Comparison of ENCODE assay signal across 8 mouse cellular contexts in genomic region chr1:90650781-90651437, GRCm38 (mm10). TPM values are rescaled to one million over a fixed set of nuclear protein-coding genes. Genes with fewer than 3 reads are reported as not detected.
DNase-seq lines count a peak whose midpoint lies in the region; TF ChIP-seq lines count a peak whose summit lies in the region.

No protein-coding gene starts in this region.

- peak overlapping the region; percentile 32; the same call in 1 of the 2 replicates for H3K27ac ChIP-seq in left cerebral cortex, adult 2 months

- DNase-seq in R1 (ENCODE audit: low read depth, low spot score), result peak; percentile 69
- peak; percentile 35 to 54 for DNase-seq in cerebellum, postnatal 36 days
- peak; percentile 36 to 54 for DNase-seq in gastrocnemius, adult 8-10 months (ENCODE audit: low spot score in 2 of 2)
- peak; percentile 75 for DNase-seq in hindlimb bud, embryonic 11.5 days (ENCODE audit: extremely low spot score, low read depth, low spot score)
- DNase-seq in left cerebral cortex, adult 2 months (ENCODE audit: extremely low spot score in 1 of 2, low spot score in 2 of 2), result peak; percentile 56 to 70
- peak; percentile 82 to 94 for DNase-seq in lung, postnatal 4 days
- DNase-seq in right cerebral cortex, postnatal 25 days, result peak; percentile 65
- DNase-seq in yolk sac, embryonic 10.5 days (ENCODE audit: low spot score), result peak; percentile 85

- H3K4me3 ChIP-seq in left cerebral cortex, adult 2 months, result no peak overlapping the region

- intact Hi-C loops in left cerebral cortex, adult 2 months (cut with DNase I), result loop anchor here (1.0 to 5.0 kb wide), 4 partner anchors 189 to 305 kb away; no protein-coding TSS in a partner anchor

- TF ChIP-seq CTCF in left cerebral cortex, adult 2 months (IDR thresholded peaks at IDR 0.05), result peak; percentile 96

RNA-seq across cellular contexts. Expression of gene Cops8, which starts 48.1 kb away (rescaled TPM):
- 100 to 1,000 TPM in 2 of 4 experiments, 10 to 100 TPM in 2; 89.9 to 149 (median 110) TPM for total RNA-seq in gastrocnemius, adult 8-10 months (2022)
- total RNA-seq in left cerebral cortex, adult 2 months (2021), result 100 to 1,000 TPM; 108 to 132 TPM
